Mouse (Mus musculus): ENCODE data around the gene St6galnac6. TPM values are rescaled to one million over a fixed set of nuclear protein-coding genes. Genes with fewer than 3 reads are reported as not detected.

The St6galnac6 gene
- total RNA-seq, 2 experiments from 2014 or later, result 99.0 to 106 TPM

GRCm38 (mm10) chr2:32665853-32666252, 66.3 kb downstream of the St6galnac6 start:
- no peak for DNase-seq (ENCODE audit: low spot score in 2 of 2)

GRCm38 (mm10) chr2:32667775-32668174, 68.3 kb downstream of the St6galnac6 start:
- DNase-seq (ENCODE audit: low spot score in 2 of 2), result no peak

- no peak for DNase-seq (ENCODE audit: low spot score in 2 of 2)
Observed at GRCm38 (mm10) chr2:32668176-32668575, 68.7 kb downstream of the St6galnac6 start.

- DNase-seq (ENCODE audit: low spot score in 2 of 2), result no peak
Observed at GRCm38 (mm10) chr2:32669876-32670275, 70.4 kb downstream of the St6galnac6 start.

Small RNA genes within 50 kb of the gene (microRNA-seq; reads per million reads assigned to microRNA genes)
- 0 reads per million in 2 experiments for gene Mir1954

Other genes starting within 250 kb of the St6galnac6 start
- 10 to 100 TPM; 67.3 to 69.5 TPM for gene Ciz1, start 247.4 kb upstream of the St6galnac6 start, total RNA-seq (2021)
- 1,000 to 10,000 TPM; 1,139 to 1,143 TPM for gene Dnm1, start 246.4 kb upstream of the St6galnac6 start, total RNA-seq (2021)
- 100 to 1,000 TPM; 181 to 189 TPM for gene 1110008P14Rik, start 217.8 kb upstream of the St6galnac6 start, total RNA-seq (2021)
- gene Lcn2, start 211.5 kb upstream of the St6galnac6 start, total RNA-seq (2021), result 1 to 10 TPM; 2.0 to 2.9 TPM
- 10 to 100 TPM; 36.6 to 40.3 TPM for gene Ptges2, start 203.8 kb upstream of the St6galnac6 start, total RNA-seq (2021)
- 1 to 10 TPM; 3.7 to 4.1 TPM for gene Naif1, start 149.3 kb upstream of the St6galnac6 start, total RNA-seq (2021)
- 10 to 100 TPM; 45.5 to 50.3 TPM for gene Slc25a25, start 148.3 kb upstream of the St6galnac6 start, total RNA-seq (2021)
- gene Fam102a, start 64.4 kb upstream of the St6galnac6 start, total RNA-seq (2021), result 10 to 100 TPM; 50.2 to 52.9 TPM
- 10 to 100 TPM; 78.8 to 90.1 TPM for gene Dpm2, start 28.9 kb upstream of the St6galnac6 start, total RNA-seq (2021)
- 1 to 10 TPM; 4.4 to 7.2 TPM for gene Pip5kl1, start 24.9 kb upstream of the St6galnac6 start, total RNA-seq (2021)
- under 1 TPM; 0.44 to 0.93 TPM for gene 9430097D07Rik, start 24.0 kb upstream of the St6galnac6 start, total RNA-seq (2021)
- 10 to 100 TPM; 41.7 to 42.1 TPM for gene St6galnac4, start 12.6 kb upstream of the St6galnac6 start, total RNA-seq (2021)
- 100 to 1,000 TPM; 124 to 125 TPM for gene Ak1, start 22.0 kb downstream of the St6galnac6 start, total RNA-seq (2021)
- gene Eng, start 46.9 kb downstream of the St6galnac6 start, total RNA-seq (2021), result 10 to 100 TPM; 27.0 to 28.8 TPM
- gene Fpgs, start 104.4 kb downstream of the St6galnac6 start, total RNA-seq (2021), result 10 to 100 TPM; 11.6 to 13.0 TPM
- 10 to 100 TPM; 88.8 to 91.1 TPM for gene Cdk9, start 113.4 kb downstream of the St6galnac6 start, total RNA-seq (2021)
- gene Sh2d3c, start 121.3 kb downstream of the St6galnac6 start, total RNA-seq (2021), result 10 to 100 TPM; 31.4 to 33.2 TPM
- gene 6330409D20Rik, start 141.3 kb downstream of the St6galnac6 start, total RNA-seq (2021), result 1 to 10 TPM; 2.8 to 2.9 TPM
- 10 to 100 TPM; 29.7 to 31.2 TPM for gene Tor2a, start 157.5 kb downstream of the St6galnac6 start, total RNA-seq (2021)
- 1 to 10 TPM in 1 of 2 experiments, under 1 TPM in 1; 0.33 to 1.6 TPM for gene Ttc16, start 175.9 kb downstream of the St6galnac6 start, total RNA-seq (2021)
- gene Ptrh1, start 176.1 kb downstream of the St6galnac6 start, total RNA-seq (2021), result 1 to 10 TPM; 7.1 to 8.6 TPM
- gene Cfap157, start 184.7 kb downstream of the St6galnac6 start, total RNA-seq (2021), result 1 to 10 TPM in 1 of 2 experiments, under 1 TPM in 1; 0.21 to 1.2 TPM
- gene Stxbp1, start 247.5 kb downstream of the St6galnac6 start, total RNA-seq (2021), result 100 to 1,000 TPM; 601 to 619 TPM

Data from layer of hippocampus, postnatal 14 days (tissue).